Mouse (Mus musculus) bone marrow, adult 2 months (tissue): ENCODE measurements around the gene Gm10447. TPM values are rescaled to one million over a fixed set of nuclear protein-coding genes. Genes with fewer than 3 reads are reported as not detected.
A peak's percentile ranks its signal among the peaks of the same experiment; 100 is the strongest.

Experiments used
- H3K27ac ChIP-seq: fragments of 200-500 bp; 2 replicates; pipeline ENCODE4 v1.5.1; 2012; ENCODE audit warnings: low read depth, mild to moderate bottlenecking, control low read depth, inconsistent platforms, low read length; ENCODE audit not compliant: control insufficient read depth, poor library complexity, insufficient read depth
- H3K4me1 ChIP-seq: fragments of 200-500 bp; 2 replicates; pipeline ENCODE4 v1.6.1; 2011; ENCODE audit warnings: low read length; ENCODE audit not compliant: control insufficient read depth, insufficient read depth
- H3K4me3 ChIP-seq: fragments of 200-500 bp; replicated peaks from 2 replicates; pipeline ENCODE3; 2011; ENCODE audit warnings: mild to moderate bottlenecking, low read depth, low read length, control low read depth; ENCODE audit not compliant: control insufficient read depth
- CTCF ChIP-seq: fragments of 200-500 bp; IDR thresholded peaks from 2 replicates; pipeline ENCODE4 v1.5.1; 2011; ENCODE audit warnings: low read length, control low read depth; ENCODE audit not compliant: control insufficient read depth, insufficient read depth
- POLR2A ChIP-seq: fragments of 200-500 bp; IDR thresholded peaks from 2 replicates; pipeline ENCODE4 v1.6.1; 2011; ENCODE audit warnings: low read depth, mild to moderate bottlenecking, control low read depth, low read length, borderline replicate concordance; ENCODE audit not compliant: control insufficient read depth
- WGBS: fragments of 180-500 bp; shearing (Covaris S2); methylation state at CpG from one replicate; pipeline ENCODE4 v1.1.7; 2018; 5-methylcytosine and 5-hydroxymethylcytosine counted together
- polyA plus RNA-seq: library from polyadenylated mRNA; stranded (reverse); fragments of >200 nt; gene quantifications from 2 replicates; pipeline ENCODE4 v1.2.4, GENCODE M21; 2011; ENCODE audit warnings: low replicate concordance; ENCODE audit not compliant: missing spikeins, insufficient read depth, insufficient read length

Gm10447 gene
- polyA plus RNA-seq, 1 experiment = not detected

DNA sequence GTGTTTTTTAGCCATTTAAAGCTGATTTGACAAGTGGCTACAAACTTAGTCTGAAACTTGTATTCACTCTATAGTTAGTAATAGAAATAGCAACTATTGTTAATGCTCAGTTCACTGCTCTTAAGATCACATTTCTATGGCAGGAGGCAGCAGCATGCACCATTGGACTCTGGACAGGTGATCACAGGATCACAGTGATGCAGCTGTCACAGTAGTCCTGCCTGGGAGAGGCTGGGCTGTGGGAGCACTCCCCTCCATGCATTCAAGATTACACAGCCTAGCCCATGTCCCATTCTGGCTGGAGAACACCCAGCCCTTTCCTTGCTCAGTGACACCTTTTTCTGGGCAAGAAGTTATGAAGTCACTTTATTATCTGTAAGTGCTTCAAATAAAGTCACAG is 38.9 kb downstream of the Gm10447 start:
- H3K4me3 ChIP-seq = no peak overlapping the region

DNA sequence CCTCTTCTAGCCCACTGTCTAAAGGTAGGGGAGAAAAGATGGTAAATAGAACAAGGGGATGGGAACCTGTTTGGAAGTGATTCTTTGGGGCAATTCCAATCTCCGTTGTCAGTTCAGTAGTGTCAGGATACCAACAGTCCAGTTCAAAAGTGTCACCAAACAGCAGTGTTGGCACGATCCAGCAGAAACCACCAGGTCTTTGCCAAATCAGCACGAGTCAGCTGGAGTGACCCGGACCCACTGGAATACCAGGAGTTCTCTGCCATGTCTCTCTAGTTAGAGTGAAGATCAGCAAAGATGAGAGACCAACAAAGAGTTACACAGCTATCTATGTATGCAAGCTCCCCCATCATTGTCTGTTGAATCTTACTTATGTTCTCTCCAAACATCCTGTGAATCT is 43.0 kb downstream of the Gm10447 start:
- no peak overlapping the region for H3K4me3 ChIP-seq
- no peak for TF ChIP-seq CTCF
- TF ChIP-seq POLR2A = no peak
- H3K27ac ChIP-seq = no peak overlapping the region
- 87% methylated on average over 4 of the region's 4 CpGs for WGBS
- H3K4me1 ChIP-seq = no peaks in the 10 kb centered on the region

More for the DNA sequence above, 38.9 kb downstream of the Gm10447 start:
- Histone ChIP-seq H3K4me1 (no peaks in the 10 kb centered on the region; the same call in 1 of the 2 replicates), H3K27ac (no peak overlapping the region)
- TF ChIP-seq POLR2A (no peak), CTCF (no peak)

DNA sequence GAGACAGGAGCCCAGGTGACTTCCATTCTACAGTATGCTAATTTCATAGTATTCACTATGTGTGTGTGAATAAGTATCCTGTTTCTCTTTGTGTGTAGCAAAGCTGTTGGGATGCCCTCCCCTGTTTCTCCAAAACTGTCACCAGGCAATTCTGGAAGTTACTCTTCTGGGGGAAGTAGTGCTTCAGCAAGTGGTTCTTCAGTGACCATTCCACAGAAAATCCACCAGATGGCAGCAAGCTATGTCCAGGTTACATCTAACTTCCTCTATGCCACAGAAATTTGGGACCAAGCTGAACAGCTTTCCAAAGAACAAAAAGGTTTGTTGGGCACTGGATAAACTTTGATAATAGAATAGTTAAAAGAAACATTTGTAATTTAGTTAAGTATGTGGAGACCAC is 45.2 kb downstream of the Gm10447 start:
- TF ChIP-seq CTCF (0 out of 2 replicates have a peak, but pooled peaks have one; percentile 18), POLR2A (no peak)
- H3K27ac ChIP-seq = no peak overlapping the region
- H3K4me1 ChIP-seq = no peaks in the 10 kb centered on the region
- no peak overlapping the region for H3K4me3 ChIP-seq

Other genes with a start within 250 kb of the Gm10447 start
- 41.5 and 98.4 TPM in 2 replicates for gene Hspa4, start 156.7 kb downstream of the Gm10447 start, polyA plus RNA-seq
- gene Zcchc10, start 132.4 kb downstream of the Gm10447 start, polyA plus RNA-seq = 9.6 and 16.2 TPM in 2 replicates
- gene Aff4, start 106.3 kb downstream of the Gm10447 start, polyA plus RNA-seq = 7.9 and 36.2 TPM in 2 replicates
- gene Leap2, start 33.9 kb downstream of the Gm10447 start, polyA plus RNA-seq = not detected in 2 replicates
- 161 and 271 TPM in 2 replicates for gene Uqcrq, start 26.3 kb downstream of the Gm10447 start, polyA plus RNA-seq
- 0.85 TPM in 1 of 2 replicates, not detected in the other for gene Gdf9, start 26.1 kb downstream of the Gm10447 start, polyA plus RNA-seq
- 0.70 TPM in 1 of 2 replicates, not detected in the other for gene Shroom1, start 95 bp upstream of the Gm10447 start, polyA plus RNA-seq
- not detected in 2 replicates for gene Gm9837, start 13.4 kb upstream of the Gm10447 start, polyA plus RNA-seq
- not detected in 2 replicates for gene Gm9945, start 23.1 kb upstream of the Gm10447 start, polyA plus RNA-seq
- gene Sowaha, start 23.2 kb upstream of the Gm10447 start, polyA plus RNA-seq = 8.2 and 13.3 TPM in 2 replicates
- gene Sept8, start 62.1 kb upstream of the Gm10447 start, polyA plus RNA-seq = 38.7 and 52.2 TPM in 2 replicates
- 3.7 and 4.5 TPM in 2 replicates for gene Kif3a, start 110.3 kb upstream of the Gm10447 start, polyA plus RNA-seq
- not detected in 2 replicates for gene Il4, start 161.6 kb upstream of the Gm10447 start, polyA plus RNA-seq
- not detected in 2 replicates for gene Il13, start 177.6 kb upstream of the Gm10447 start, polyA plus RNA-seq